Mouse (Mus musculus) bone marrow macrophage, adult 2 months (primary cell): ENCODE measurements around the gene Smarca1. TPM values are rescaled to one million over a fixed set of nuclear protein-coding genes. Genes with fewer than 3 reads are reported as not detected.

Source experiments
- H3K27ac ChIP-seq: 2 replicates; pipeline ENCODE4 v1.5.1; 2012; ENCODE audit warnings: low read depth, low read length; ENCODE audit not compliant: insufficient read depth
- H3K4me1 ChIP-seq: 2 replicates; pipeline ENCODE4 v1.6.1; 2012; ENCODE audit warnings: low read length; ENCODE audit not compliant: control insufficient read depth, insufficient read depth
- H3K4me3 ChIP-seq: 2 replicates; pipeline ENCODE4 v1.5.1; 2012; ENCODE audit warnings: mild to moderate bottlenecking, low read length, moderate library complexity; ENCODE audit not compliant: insufficient read depth
- CTCF ChIP-seq: IDR thresholded peaks from 2 replicates; pipeline ENCODE4 v1.5.1; 2012; ENCODE audit warnings: low read depth, mild to moderate bottlenecking, low read length, moderate library complexity
- POLR2A ChIP-seq: IDR thresholded peaks from 2 replicates; pipeline ENCODE4 v1.6.1; 2012; ENCODE audit warnings: mild to moderate bottlenecking, low read depth, low read length, borderline replicate concordance
- polyA plus RNA-seq: library from polyadenylated mRNA; stranded (reverse); fragments of >200 nt; gene quantifications from 2 replicates; pipeline ENCODE4 v1.2.4, GENCODE M21; 2012; ENCODE audit not compliant: missing spikeins, insufficient read depth, insufficient read length

Smarca1 gene
- 0.13 TPM in 1 of 2 replicates, not detected in the other for polyA plus RNA-seq

GRCm38 (mm10) chrX:47892431-47893024, at the start of gene Smarca1:
Gene Smarca1, minus strand, starts transcription at chrX:47892974.
- no peak within 1 kb of the TSS for H3K27ac ChIP-seq
- TF ChIP-seq CTCF, result no peak
- TF ChIP-seq POLR2A, result no peak
- H3K4me3 ChIP-seq, result peak within 1 kb of the TSS; percentile 57
- no peaks in the 10 kb centered on the region for H3K4me1 ChIP-seq

DNA sequence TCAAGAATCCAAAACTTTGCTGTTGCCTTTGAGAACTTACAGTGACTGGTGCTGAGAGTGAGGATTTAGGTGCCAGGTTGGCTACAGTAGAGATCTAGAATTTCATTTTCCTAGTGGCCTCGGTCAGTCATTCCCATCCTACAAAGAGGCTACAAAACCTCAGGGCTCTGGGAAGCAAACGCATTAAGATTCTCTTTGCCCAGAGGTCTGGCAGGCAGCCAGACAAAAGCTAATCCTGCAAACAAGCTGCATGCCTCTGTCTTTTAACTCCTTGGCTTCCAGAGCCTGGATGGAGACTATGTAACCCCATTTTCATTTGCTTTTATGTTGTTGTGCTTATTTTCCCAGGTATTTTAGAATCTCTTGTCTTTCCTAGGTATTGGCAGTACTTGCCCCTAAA, 45.0 kb upstream of the Smarca1 start:
- Histone ChIP-seq H3K27ac (no peak overlapping the region), H3K4me3 (no peak overlapping the region), H3K4me1 (no peaks in the 10 kb centered on the region)
- TF ChIP-seq CTCF (no peak), POLR2A (no peak)

DNA sequence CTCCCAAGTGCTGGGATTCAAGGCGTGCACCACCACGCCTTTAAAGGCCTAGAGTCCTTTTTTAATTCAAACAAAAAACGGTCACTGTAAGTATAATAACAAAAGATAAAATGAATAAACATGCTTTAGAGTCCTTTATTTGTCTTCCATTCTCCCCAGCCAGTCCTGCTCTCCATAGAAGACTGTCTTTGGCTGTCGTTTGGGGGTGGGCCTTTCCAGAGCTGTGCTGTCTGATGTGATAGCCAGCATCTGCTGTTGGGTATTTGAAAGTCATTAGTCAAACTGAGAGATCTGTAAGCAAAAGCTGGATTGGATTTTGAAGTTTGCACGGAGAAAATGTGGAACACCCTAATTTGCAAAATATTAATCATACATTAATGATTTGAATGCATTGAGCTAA, 44.1 kb upstream of the Smarca1 start:
- TF ChIP-seq CTCF (no peak), POLR2A (no peak)
- H3K4me1 ChIP-seq, result no peaks in the 10 kb centered on the region
- H3K27ac ChIP-seq, result no peak overlapping the region
- H3K4me3 ChIP-seq, result no peak overlapping the region

GRCm38 (mm10) chrX:47934352-47934751, 41.6 kb upstream of the Smarca1 start:
- TF ChIP-seq CTCF, result no peak
- TF ChIP-seq POLR2A, result no peak
- no peaks in the 10 kb centered on the region for H3K4me1 ChIP-seq
- H3K27ac ChIP-seq, result no peak overlapping the region
- H3K4me3 ChIP-seq, result no peak overlapping the region

GRCm38 (mm10) chrX:47930449-47930848, 37.7 kb upstream of the Smarca1 start:
- TF ChIP-seq CTCF, result no peak
- Histone ChIP-seq H3K27ac (no peak overlapping the region), H3K4me3 (no peak overlapping the region), H3K4me1 (peaks cover 14% of the 10 kb centered on the region)

DNA sequence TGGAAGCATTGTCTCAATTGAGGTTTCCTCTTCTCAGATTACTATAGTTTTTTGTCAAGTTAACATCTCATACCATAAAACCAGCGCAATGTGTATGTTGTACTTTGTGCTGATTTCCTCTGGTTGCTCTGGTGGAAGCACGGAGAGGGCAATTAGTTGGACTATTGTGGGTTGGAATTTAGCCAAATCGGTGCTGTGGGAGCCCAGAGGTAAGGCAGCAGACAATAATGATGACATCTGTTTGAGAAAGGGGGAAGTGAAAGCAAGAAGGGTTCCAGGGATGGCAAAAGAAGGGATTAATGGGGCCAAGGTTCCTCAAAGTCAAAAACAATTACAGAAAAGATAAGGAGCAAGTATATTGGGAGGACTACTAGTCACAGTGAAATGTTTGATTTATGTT, 35.2 kb upstream of the Smarca1 start:
- Histone ChIP-seq H3K4me3 (no peak overlapping the region), H3K4me1 (peaks cover 16% of the 10 kb centered on the region)

GRCm38 (mm10) chrX:47920541-47920940, 27.8 kb upstream of the Smarca1 start:
- Histone ChIP-seq H3K27ac (no peak overlapping the region), H3K4me1 (peaks cover 16% of the 10 kb centered on the region), H3K4me3 (no peak overlapping the region)
- TF ChIP-seq CTCF (no peak), POLR2A (no peak)

More for the DNA sequence above, 35.2 kb upstream of the Smarca1 start:
- no peak overlapping the region for H3K27ac ChIP-seq
- TF ChIP-seq CTCF, result no peak

DNA sequence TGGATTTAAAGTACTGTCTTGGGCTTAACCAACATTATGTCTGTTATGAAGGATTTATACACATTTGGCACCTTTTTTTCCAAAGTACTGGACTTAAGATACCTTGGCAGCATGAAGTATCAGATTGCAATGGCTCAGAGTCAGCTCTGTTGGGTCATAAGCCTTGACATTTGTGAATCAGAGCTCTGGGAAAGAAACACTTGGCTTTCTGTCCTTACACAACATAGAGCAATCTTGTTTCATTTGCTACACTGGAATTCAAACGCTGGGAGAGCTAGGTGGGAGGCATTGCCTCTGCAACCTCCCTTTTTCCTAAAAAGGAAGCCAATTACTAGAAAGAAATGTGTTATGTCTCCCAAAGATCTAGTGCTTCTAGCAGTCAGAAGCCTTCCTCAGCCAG, 24.1 kb upstream of the Smarca1 start:
- H3K4me1 ChIP-seq, result peaks cover 18% of the 10 kb centered on the region
- H3K27ac ChIP-seq, result no peak overlapping the region
- no peak for TF ChIP-seq CTCF
- no peak for TF ChIP-seq POLR2A
- no peak overlapping the region for H3K4me3 ChIP-seq

DNA sequence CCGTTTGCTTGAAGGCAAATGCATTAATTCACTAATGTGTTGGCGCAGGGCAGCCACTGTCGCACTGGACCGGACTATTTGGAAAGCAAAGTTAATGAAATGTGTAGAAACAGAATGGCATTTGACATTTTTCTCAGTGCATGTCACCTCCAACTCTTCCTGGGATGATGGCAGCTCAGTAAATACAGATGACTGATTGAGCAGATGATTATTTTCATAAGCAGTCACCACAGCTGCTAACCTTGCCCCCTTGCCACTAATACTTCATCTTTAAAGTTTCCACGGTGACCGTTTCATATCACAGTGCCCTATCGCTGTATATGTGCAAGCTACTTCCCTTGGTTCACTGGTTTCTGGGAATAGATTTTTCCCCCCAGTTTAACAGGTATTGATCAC, 20.8 kb upstream of the Smarca1 start:
- TF ChIP-seq POLR2A (no peak), CTCF (no peak)
- no peak overlapping the region for H3K27ac ChIP-seq
- 0 out of 2 replicates have a peak overlapping the region, but pooled peaks have one; percentile 11 for H3K4me3 ChIP-seq
- peaks cover 18% of the 10 kb centered on the region for H3K4me1 ChIP-seq

DNA sequence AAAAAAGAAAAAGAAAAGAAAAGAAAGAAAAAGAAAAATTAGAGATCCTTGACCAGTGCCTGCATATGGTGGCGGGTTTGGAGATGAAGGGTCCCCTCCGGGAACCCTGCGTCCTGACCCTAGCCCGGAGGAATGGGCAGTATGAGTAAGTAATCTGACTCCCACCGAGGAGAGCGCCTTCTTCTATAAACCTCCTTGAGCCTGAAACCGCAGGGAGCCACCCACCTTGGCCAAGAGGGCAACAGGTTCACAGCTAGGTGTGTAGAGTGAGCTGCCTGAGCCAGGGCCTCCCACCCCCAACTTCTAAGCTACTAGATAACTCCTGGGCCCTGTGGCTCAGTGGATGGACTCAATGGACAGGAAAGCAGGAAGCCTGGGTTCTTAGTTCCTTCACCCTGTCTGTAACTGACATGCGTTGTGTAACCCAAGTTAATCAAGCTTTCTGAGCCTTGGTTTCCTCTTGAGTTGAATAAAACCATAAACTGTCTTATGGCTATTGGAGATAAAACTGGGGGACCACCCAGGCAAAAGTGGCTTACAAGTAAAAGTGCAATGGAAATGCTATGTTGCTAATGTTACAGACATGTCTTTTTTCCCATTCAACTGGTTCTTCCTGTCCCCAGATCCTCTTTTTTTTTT, 20.2 kb upstream of the Smarca1 start:
- H3K27ac ChIP-seq, result peak overlapping the region; percentile 6; the same call in 1 of the 2 replicates
- H3K4me3 ChIP-seq, result peak overlapping the region; percentile 67
- no peak for TF ChIP-seq POLR2A
- no peak for TF ChIP-seq CTCF
- H3K4me1 ChIP-seq, result peaks cover 14% of the 10 kb centered on the region
